Mouse (Mus musculus) frontal cortex, adult 2 months (tissue): ENCODE measurements around the gene Snd1. TPM values are rescaled to one million over a fixed set of nuclear protein-coding genes. Genes with fewer than 3 reads are reported as not detected.

ENCODE experiments used
- DNase-seq, 2 experiments: peaks; one replicate each; pipeline ENCODE4 v3.0.0; 2022; ENCODE audit warnings: low spot score in 1 of 2; ENCODE audit errors: extremely low spot score in 1 of 2
- polyA plus RNA-seq: library from polyadenylated mRNA; depleted of rRNA; stranded (reverse); fragments of >200 nt; gene quantifications from 2 replicates; pipeline ENCODE4 v1.2.3, GENCODE M21; 2012; rRNA removed

Snd1 gene
- polyA plus RNA-seq, result 67.8 and 69.7 TPM in 2 replicates

GRCm38 (mm10) chr6:28474839-28475238 is at the start of gene Snd1:
Snd1 (plus strand) TSS chr6:28475139.
- no peak for DNase-seq

GRCm38 (mm10) chr6:28427096-28427839 is 47.7 kb upstream of the Snd1 start, which contains the start of gene Fscn3:
Fscn3 (plus strand) TSS chr6:28427789.
- DNase-seq, result no peak

- DNase-seq, result no peak
Measured at GRCm38 (mm10) chr6:28428290-28428689, 46.6 kb upstream of the Snd1 start, which contains the start of gene Gcc1. Gcc1 (minus strand) TSS chr6:28428390.

GRCm38 (mm10) chr6:28429870-28430269 is 45.1 kb upstream of the Snd1 start:
- DNase-seq, result no peak

- DNase-seq, result no peak
Measured at GRCm38 (mm10) chr6:28430795-28431537, 44.0 kb upstream of the Snd1 start.

- DNase-seq, result no peak
Measured at GRCm38 (mm10) chr6:28431538-28431855, 43.4 kb upstream of the Snd1 start.

- DNase-seq, result no peak
Measured at GRCm38 (mm10) chr6:28447937-28448336, 27.0 kb upstream of the Snd1 start.

GRCm38 (mm10) chr6:28449253-28449652 is 25.7 kb upstream of the Snd1 start, which contains the start of gene Pax4:
Pax4 (minus strand) TSS chr6:28449353.
- DNase-seq, result no peak

- DNase-seq, result no peak
Measured at GRCm38 (mm10) chr6:28450481-28450880, 24.5 kb upstream of the Snd1 start.

GRCm38 (mm10) chr6:28450977-28451376 is 24.0 kb upstream of the Snd1 start:
- DNase-seq, result no peak

GRCm38 (mm10) chr6:28459221-28459668 is 15.7 kb upstream of the Snd1 start:
- DNase-seq, result no peak

GRCm38 (mm10) chr6:28460534-28460933 is 14.4 kb upstream of the Snd1 start:
- DNase-seq, result peak in 1 of 2 experiments; percentile 77

- no peak for DNase-seq
Measured at GRCm38 (mm10) chr6:28464630-28465029, 10.3 kb upstream of the Snd1 start.

GRCm38 (mm10) chr6:28470017-28470602 is 4.8 kb upstream of the Snd1 start:
- DNase-seq, result no peak

- DNase-seq, result no peak
Measured at GRCm38 (mm10) chr6:28470621-28471020, 4.3 kb upstream of the Snd1 start.

GRCm38 (mm10) chr6:28471284-28472035 is 3.5 kb upstream of the Snd1 start:
- DNase-seq, result no peak

- no peak for DNase-seq
Measured at GRCm38 (mm10) chr6:28474211-28474610, 728 bp upstream of the Snd1 start.

GRCm38 (mm10) chr6:28479865-28480751 is 5.2 kb downstream of the Snd1 start:
- DNase-seq, result peak; percentile 99

GRCm38 (mm10) chr6:28480752-28481492 is 6.0 kb downstream of the Snd1 start:
- no peak for DNase-seq
